Mouse (Mus musculus) embryonic fibroblast, embryonic 13.5 days (primary cell): Measurements from ENCODE around the gene Gm38394. TPM values are rescaled to one million over a fixed set of nuclear protein-coding genes. Genes with fewer than 3 reads are reported as not detected.

ENCODE experiments used
- H3K27ac ChIP-seq: 2 replicates; pipeline ENCODE4 v1.5.1; 2012; ENCODE audit warnings: low read length, control low read depth, inconsistent platforms; ENCODE audit not compliant: insufficient read depth
- H3K4me1 ChIP-seq: 2 replicates; pipeline ENCODE4 v1.6.1; 2011; ENCODE audit warnings: low read length; ENCODE audit not compliant: control insufficient read depth, insufficient read depth
- H3K4me3 ChIP-seq: 2 replicates; pipeline ENCODE4 v1.5.1; 2011; ENCODE audit warnings: mild to moderate bottlenecking, control low read depth, low read length; ENCODE audit not compliant: insufficient read depth
- CTCF ChIP-seq: IDR thresholded peaks from 2 replicates; pipeline ENCODE4 v1.5.1; 2011; ENCODE audit warnings: mild to moderate bottlenecking, control low read depth, low read length, moderate library complexity, borderline replicate concordance; ENCODE audit not compliant: insufficient read depth
- POLR2A ChIP-seq: IDR thresholded peaks from 2 replicates; pipeline ENCODE4 v1.6.1; 2011; ENCODE audit warnings: low read depth, mild to moderate bottlenecking, control low read depth, low read length, moderate library complexity
- polyA plus RNA-seq: library from polyadenylated mRNA; stranded (reverse); fragments of >200 nt; gene quantifications from 2 replicates; pipeline ENCODE4 v1.2.4, GENCODE M21; 2011; ENCODE audit warnings: low read depth; ENCODE audit not compliant: missing spikeins, insufficient read length

Gm38394 gene
- polyA plus RNA-seq, 1 experiment, result 44.7 TPM

- Histone ChIP-seq H3K27ac (no peak overlapping the region), H3K4me3 (no peak overlapping the region), H3K4me1 (no peaks in the 10 kb centered on the region)
- TF ChIP-seq CTCF (no peak), POLR2A (no peak)
Observed at GRCm38 (mm10) chr1:133596298-133597007, 64.7 kb downstream of the Gm38394 start.

GRCm38 (mm10) chr1:133585995-133586537 is 75.1 kb downstream of the Gm38394 start:
- no peak overlapping the region for H3K27ac ChIP-seq
- no peak for TF ChIP-seq CTCF
- no peak for TF ChIP-seq POLR2A

GRCm38 (mm10) chr1:133571293-133571692 is 89.8 kb downstream of the Gm38394 start:
- TF ChIP-seq CTCF (no peak), POLR2A (no peak)
- Histone ChIP-seq H3K4me1 (no peaks in the 10 kb centered on the region), H3K4me3 (no peak overlapping the region), H3K27ac (no peak overlapping the region)

More at GRCm38 (mm10) chr1:133585995-133586537, 75.1 kb downstream of the Gm38394 start:
- no peaks in the 10 kb centered on the region for H3K4me1 ChIP-seq
- no peak overlapping the region for H3K4me3 ChIP-seq

Other genes starting within 250 kb of the Gm38394 start
- 1.6 and 2.7 TPM in 2 replicates for gene Sox13, start 236.9 kb downstream of the Gm38394 start, polyA plus RNA-seq
- gene Snrpe, start 51.0 kb downstream of the Gm38394 start, polyA plus RNA-seq, result 236 and 249 TPM in 2 replicates
- gene Zbed6, start 433 bp downstream of the Gm38394 start, polyA plus RNA-seq, result 44.0 and 51.3 TPM in 2 replicates
- 0.61 TPM in 1 of 2 replicates, not detected in the other for gene Lax1, start 28.8 kb upstream of the Gm38394 start, polyA plus RNA-seq
- gene Atp2b4, start 139.7 kb upstream of the Gm38394 start, polyA plus RNA-seq, result 37.2 and 41.3 TPM in 2 replicates
- 4.3 and 7.0 TPM in 2 replicates for gene Optc, start 246.7 kb upstream of the Gm38394 start, polyA plus RNA-seq